In genomic region chr1:133197266-133197665, GRCm38 (mm10) we compare ENCODE assay signal across 14 mouse cellular contexts.
"Had no signal": no experiment of that assay in that cellular context is flagged by ENCODE, and none has a peak within 500 bp of the region (broad histone marks: within the 10 kb centered on the region; RNA-seq: fewer than 3 reads in every experiment).

No protein-coding gene starts in this region.

- H3K4me1 ChIP-seq: liver, embryonic 13.5 days had no signal

- ATAC-seq: midbrain, embryonic 13.5 days had no signal

- H3K4me3 ChIP-seq: layer of hippocampus, adult 2 months; liver, embryonic 13.5 days; midbrain, embryonic 13.5 days; neural tube, embryonic 12.5 days; neural tube, embryonic 15.5 days had no signal

- DNase-seq: kidney, adult 2 months; kidney, postnatal 25 days; layer of hippocampus, adult 9-11 months; liver, embryonic 13.5 days; lung, adult 2 months; lung, postnatal 14 days; lung, postnatal 4 days; thymus, adult 18-20 months; thymus, postnatal 4 days had no signal

- H3K27me3 ChIP-seq: midbrain, embryonic 13.5 days; neural tube, embryonic 12.5 days; neural tube, embryonic 15.5 days had no signal

- H3K9me3 ChIP-seq: liver, embryonic 13.5 days; midbrain, embryonic 13.5 days; neural tube, embryonic 12.5 days; neural tube, embryonic 15.5 days had no signal

- H3K4me2 ChIP-seq: liver, embryonic 13.5 days; midbrain, embryonic 13.5 days; neural tube, embryonic 12.5 days; neural tube, embryonic 15.5 days had no signal

- H3K36me3 ChIP-seq: liver, embryonic 13.5 days; midbrain, embryonic 13.5 days; neural tube, embryonic 12.5 days; neural tube, embryonic 15.5 days had no signal

- H3K27ac ChIP-seq: kidney, postnatal 0 days; layer of hippocampus, adult 2 months; liver, embryonic 13.5 days; neural tube, embryonic 12.5 days had no signal

- H3K9ac ChIP-seq: liver, embryonic 13.5 days; midbrain, embryonic 13.5 days; neural tube, embryonic 12.5 days; neural tube, embryonic 15.5 days had no signal
